Mouse (Mus musculus): ENCODE measurements around the gene Hhip. TPM values are rescaled to one million over a fixed set of nuclear protein-coding genes. Genes with fewer than 3 reads are reported as not detected.

The Hhip gene
- 3.4 and 5.8 TPM in 2 replicates for polyA plus RNA-seq (2016; fragmentation: Nextera tagmentation; extraction: Ambion mirVana)

DNA sequence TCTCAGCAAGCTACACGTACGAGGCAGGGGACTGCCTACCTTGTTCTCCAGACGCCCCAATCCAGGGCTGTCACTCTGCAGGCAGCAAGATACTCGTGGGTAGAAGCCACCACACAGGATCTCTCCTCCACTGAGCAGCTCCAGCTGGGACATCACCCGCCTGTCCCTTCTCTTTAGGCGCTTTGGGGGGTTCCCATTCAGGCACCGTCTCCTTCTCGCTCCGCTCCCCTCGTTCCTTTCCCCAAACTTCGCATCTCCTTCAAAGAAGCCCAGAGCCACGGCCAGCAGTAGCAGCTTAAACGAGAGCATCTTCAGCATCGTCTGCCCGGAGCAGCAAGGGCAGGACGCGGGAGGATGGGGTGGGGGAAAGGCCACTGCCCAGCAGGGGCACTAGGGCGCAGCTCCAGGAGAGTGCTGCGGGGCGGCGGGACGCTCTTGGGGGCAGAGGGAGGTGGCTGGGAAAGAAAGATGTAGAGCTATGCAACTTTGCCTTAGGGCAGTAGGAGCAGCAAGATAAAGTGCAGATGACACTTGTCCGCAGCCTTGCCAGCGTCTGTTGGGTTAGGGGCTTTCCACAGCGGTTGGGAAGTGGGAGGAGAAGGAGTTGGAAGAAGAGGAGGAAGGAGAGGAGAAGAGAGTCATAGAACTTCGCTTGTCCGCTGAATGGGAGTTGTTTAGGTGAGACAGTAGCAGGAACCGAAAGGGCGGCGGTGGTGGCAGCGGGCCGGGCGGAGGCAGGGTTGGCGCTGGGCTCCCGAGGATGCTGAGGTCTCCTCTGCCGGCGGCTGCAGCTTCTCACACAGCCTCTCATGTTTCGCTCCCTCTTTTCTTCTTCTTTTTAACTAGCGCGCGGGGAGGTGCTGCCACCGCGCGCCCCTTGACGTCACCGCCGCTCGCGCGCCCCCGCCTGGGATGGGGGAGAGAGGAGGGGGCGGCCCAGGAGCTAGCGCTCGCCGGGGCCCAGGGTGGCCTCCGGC, at the start of gene Hhip:
Gene Hhip (minus strand): TSS at position 809 of the 977 bp plus-strand sequence.
- Histone ChIP-seq H3K4me2 (replicated peaks) (peak within 1 kb of the TSS; percentile 97), H3K9ac (peak within 1 kb of the TSS; percentile 52), H3K36me3 (no peaks in the 10 kb centered on the region), H3K4me3 (peak within 1 kb of the TSS; percentile 52), H3K4me1 (peaks cover 26% of the 10 kb centered on the region), H3K27me3 (peaks cover 11% of the 10 kb centered on the region), H3K27ac (no peak within 1 kb of the TSS), H3K9me3 (no peaks in the 10 kb centered on the region)
- under 1% methylated on average over 41 of the region's 56 CpGs for WGBS
- ATAC-seq (ENCODE audit: insufficient number of reproducible peaks, insufficient read depth, low FRiP score, low TSS enrichment) = peak; percentile 79; the same call in 1 of the 2 replicates

DNA sequence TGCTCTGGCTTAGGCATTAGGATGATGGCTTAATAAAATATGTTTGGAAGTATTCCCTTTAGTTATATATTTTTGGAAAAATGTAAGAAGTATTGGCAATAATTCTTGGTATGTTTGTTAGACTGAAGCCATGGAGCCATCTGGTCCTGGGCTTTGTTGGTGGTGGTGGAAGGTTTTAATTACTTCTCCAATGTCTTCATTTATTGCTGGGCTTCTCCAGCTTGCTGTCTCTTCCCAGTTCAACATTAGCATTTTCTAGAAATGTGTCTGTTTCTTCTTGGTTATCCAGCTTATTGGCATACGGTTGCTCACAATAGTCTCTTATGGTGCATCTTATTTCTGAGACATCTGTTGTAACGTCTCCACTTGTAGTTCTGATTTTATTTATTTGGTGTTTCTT, 29.2 kb upstream of the Hhip start:
- no peak overlapping the region for H3K9ac ChIP-seq
- WGBS = 91% methylated on average over 2 of the region's 2 CpGs

DNA sequence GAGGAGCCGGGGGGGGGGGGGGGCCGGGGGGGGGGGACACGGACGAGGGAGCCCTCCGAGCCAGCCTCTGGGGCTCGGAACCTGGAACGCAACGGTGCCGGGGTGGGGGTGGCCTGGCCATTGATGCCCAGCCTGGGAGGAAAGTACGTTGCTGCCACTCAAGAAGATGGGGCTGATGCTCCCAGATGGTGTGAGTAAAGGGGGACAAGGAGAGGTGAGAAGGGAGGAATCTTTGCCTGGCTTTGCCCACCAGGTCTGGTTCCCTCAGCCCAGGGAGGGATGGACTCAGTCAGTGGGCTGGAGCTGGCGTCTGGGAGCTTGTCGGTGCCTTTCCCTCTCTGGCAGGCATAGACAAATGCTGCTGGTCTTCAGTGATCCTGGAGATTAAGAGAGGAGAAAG, 387 bp upstream of the Hhip start:
- Histone ChIP-seq H3K36me3 (no peaks in the 10 kb centered on the region), H3K4me1 (peaks cover 26% of the 10 kb centered on the region), H3K9me3 (no peaks in the 10 kb centered on the region), H3K9ac (peak overlapping the region; percentile 52), H3K4me3 (peak overlapping the region; percentile 52), H3K27me3 (peaks cover 11% of the 10 kb centered on the region), H3K27ac (no peak overlapping the region), H3K4me2 (replicated peaks) (peak overlapping the region; percentile 97)
- 3% methylated on average over 7 of the region's 12 CpGs for WGBS
- 0 out of 2 replicates have a peak, but pooled peaks have one; percentile 43 for ATAC-seq (ENCODE audit: insufficient number of reproducible peaks, insufficient read depth, low FRiP score, low TSS enrichment)

More for the DNA sequence above, 29.2 kb upstream of the Hhip start:
- no peaks in the 10 kb centered on the region for H3K36me3 ChIP-seq
- no peaks in the 10 kb centered on the region for H3K27me3 ChIP-seq
- H3K4me1 ChIP-seq = no peaks in the 10 kb centered on the region
- no peak overlapping the region for H3K4me2 ChIP-seq (replicated peaks)
- H3K9me3 ChIP-seq = no peaks in the 10 kb centered on the region
- H3K27ac ChIP-seq = no peak overlapping the region
- no peak overlapping the region for H3K4me3 ChIP-seq
- no peak for ATAC-seq (ENCODE audit: insufficient number of reproducible peaks, insufficient read depth, low FRiP score, low TSS enrichment)

DNA sequence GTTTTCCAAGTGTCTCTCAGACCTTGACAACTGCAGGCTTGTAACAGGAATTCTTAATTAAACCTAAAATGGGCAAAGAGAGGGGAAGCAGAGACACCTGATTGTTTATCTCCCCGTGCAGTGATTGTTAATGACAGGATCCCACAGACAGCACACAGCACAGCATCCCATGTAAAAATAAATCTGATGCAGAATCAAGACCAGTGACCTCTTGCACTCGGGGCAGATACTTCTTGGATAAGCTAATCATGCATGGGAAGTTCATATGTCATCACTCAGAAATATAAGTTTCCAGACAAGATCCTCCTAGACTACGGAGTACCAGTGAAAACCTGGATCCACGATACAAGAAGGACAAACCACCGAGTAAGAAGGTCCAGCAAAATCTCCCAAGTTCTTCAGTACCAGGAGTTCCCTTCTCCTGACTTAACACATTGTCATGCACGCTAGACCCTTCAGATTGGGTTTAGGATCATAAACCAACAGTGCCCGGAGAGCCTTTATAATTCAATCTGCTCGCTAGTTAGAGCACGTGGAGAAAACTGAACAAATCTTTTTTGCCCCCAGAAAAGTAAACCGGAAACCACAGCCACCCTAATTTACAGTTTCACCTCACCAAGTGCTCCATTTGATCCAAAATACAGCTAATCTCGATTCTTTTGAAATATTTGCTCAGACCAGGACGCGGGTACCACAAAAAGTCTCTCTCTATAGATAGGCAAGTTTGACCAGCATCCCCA, 1.3 kb downstream of the Hhip start:
- Histone ChIP-seq H3K9me3 (no peaks in the 10 kb centered on the region), H3K4me2 (replicated peaks) (peak overlapping the region; percentile 97), H3K9ac (0 out of 2 replicates have a peak overlapping the region, but pooled peaks have one; percentile 52), H3K27ac (no peak overlapping the region), H3K27me3 (peaks cover 11% of the 10 kb centered on the region), H3K4me3 (peak overlapping the region; percentile 52), H3K36me3 (no peaks in the 10 kb centered on the region), H3K4me1 (peaks cover 26% of the 10 kb centered on the region)
- ATAC-seq (ENCODE audit: insufficient number of reproducible peaks, insufficient read depth, low FRiP score, low TSS enrichment) = no peak
- 4% methylated on average over 13 of the region's 13 CpGs for WGBS

DNA sequence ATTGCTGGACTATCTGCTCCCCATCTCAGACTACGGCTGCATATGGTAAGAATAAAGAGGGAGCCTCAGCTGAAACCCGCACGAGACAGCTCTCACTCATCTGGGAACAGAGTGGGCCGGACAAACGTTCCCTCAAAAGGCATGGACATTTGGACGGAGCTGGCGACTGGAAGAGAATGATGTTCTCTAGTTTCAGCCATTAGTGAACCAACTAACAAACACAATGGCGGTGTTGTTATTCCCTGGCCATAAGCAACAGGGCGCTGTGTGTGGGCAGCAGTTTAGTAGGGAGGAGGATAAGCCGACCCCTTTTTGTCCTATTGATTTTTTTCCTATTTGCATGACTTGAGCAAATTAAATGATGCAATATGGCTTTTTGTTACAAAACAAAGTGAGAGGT, 2.0 kb downstream of the Hhip start:
- H3K27me3 ChIP-seq = peaks cover 11% of the 10 kb centered on the region
- H3K36me3 ChIP-seq = no peaks in the 10 kb centered on the region
- under 1% methylated on average over 10 of the region's 10 CpGs for WGBS
- no peak overlapping the region for H3K27ac ChIP-seq
- ATAC-seq (ENCODE audit: insufficient number of reproducible peaks, insufficient read depth, low FRiP score, low TSS enrichment) = no peak
- no peak overlapping the region for H3K9ac ChIP-seq
- peaks cover 26% of the 10 kb centered on the region for H3K4me1 ChIP-seq
- peak overlapping the region; percentile 97 for H3K4me2 ChIP-seq (replicated peaks)
- peak overlapping the region; percentile 52 for H3K4me3 ChIP-seq
- no peaks in the 10 kb centered on the region for H3K9me3 ChIP-seq

- Histone ChIP-seq H3K4me3 (peak overlapping the region; percentile 52), H3K27me3 (peaks cover 17% of the 10 kb centered on the region), H3K9ac (no peak overlapping the region), H3K36me3 (no peaks in the 10 kb centered on the region), H3K27ac (no peak overlapping the region), H3K4me2 (replicated peaks) (peak overlapping the region; percentile 97), H3K4me1 (peaks cover 26% of the 10 kb centered on the region), H3K9me3 (no peaks in the 10 kb centered on the region)
- no peak for ATAC-seq (ENCODE audit: insufficient number of reproducible peaks, insufficient read depth, low FRiP score, low TSS enrichment)
- 33% methylated on average over 6 of the region's 6 CpGs for WGBS
These were observed 2.7 kb downstream of the Hhip start for GRCm38 (mm10) chr8:80055094-80055493.

GRCm38 (mm10) chr8:80054216-80054615, 3.6 kb downstream of the Hhip start:
- Histone ChIP-seq H3K9ac (no peak overlapping the region), H3K27me3 (peaks cover 17% of the 10 kb centered on the region), H3K4me1 (peaks cover 26% of the 10 kb centered on the region), H3K4me3 (no peak overlapping the region), H3K9me3 (no peaks in the 10 kb centered on the region), H3K36me3 (no peaks in the 10 kb centered on the region), H3K4me2 (replicated peaks) (0 out of 2 replicates have a peak overlapping the region, but pooled peaks have one; percentile 9), H3K27ac (no peak overlapping the region)
- WGBS = 18% methylated on average over 4 of the region's 4 CpGs
- ATAC-seq (ENCODE audit: insufficient number of reproducible peaks, insufficient read depth, low FRiP score, low TSS enrichment) = no peak

DNA sequence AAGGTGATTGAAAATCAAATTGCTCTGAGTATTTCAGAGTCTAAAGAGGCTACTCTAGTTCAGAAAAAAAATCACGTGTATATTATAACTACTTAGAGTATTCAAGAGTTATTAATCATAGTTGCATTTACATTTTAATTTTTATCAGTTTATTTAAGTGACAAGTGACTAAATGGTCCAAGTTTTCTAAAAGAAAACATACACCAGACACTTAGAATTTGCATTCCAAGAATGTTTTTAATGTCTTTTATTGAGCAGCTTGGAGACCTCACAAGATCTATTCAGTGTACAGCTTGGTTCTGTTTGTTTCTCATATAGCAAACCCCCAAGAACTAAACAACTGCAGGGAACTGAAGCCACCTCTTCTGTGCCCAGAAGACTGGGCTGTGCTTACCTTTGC, 5.0 kb downstream of the Hhip start:
- Histone ChIP-seq H3K9me3 (no peaks in the 10 kb centered on the region), H3K4me2 (replicated peaks) (no peak overlapping the region), H3K27ac (no peak overlapping the region), H3K36me3 (no peaks in the 10 kb centered on the region), H3K27me3 (peaks cover 14% of the 10 kb centered on the region; the same call in 1 of the 2 replicates), H3K4me3 (no peak overlapping the region), H3K4me1 (peaks cover 22% of the 10 kb centered on the region), H3K9ac (no peak overlapping the region)
- ATAC-seq (ENCODE audit: insufficient number of reproducible peaks, insufficient read depth, low FRiP score, low TSS enrichment) = no peak
- 77% methylated on average over 1 of the region's 1 CpGs for WGBS

DNA sequence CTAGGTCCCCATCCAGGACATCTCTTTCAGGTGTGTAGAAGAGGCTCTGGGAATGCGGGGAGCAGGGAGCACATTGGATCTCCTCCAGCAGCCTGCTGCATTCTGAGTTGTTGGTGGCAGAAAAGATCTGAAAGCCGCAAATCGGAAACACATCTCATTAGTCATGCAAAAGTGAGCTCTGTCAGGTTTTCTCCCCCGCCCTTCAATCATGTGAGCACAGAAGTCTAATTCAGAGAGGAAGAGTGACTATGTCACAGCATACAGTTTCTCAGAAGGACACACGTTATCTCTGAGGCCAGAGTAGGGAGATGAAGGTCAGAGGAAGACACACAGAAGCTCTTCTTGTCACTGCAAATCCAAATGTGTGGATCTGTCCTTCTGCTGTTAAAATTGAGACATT, 6.3 kb downstream of the Hhip start:
- H3K9me3 ChIP-seq = no peaks in the 10 kb centered on the region
- no peak overlapping the region for H3K27ac ChIP-seq
- H3K36me3 ChIP-seq = no peaks in the 10 kb centered on the region
- no peak overlapping the region for H3K9ac ChIP-seq
- no peak overlapping the region for H3K4me3 ChIP-seq
- H3K4me2 ChIP-seq (replicated peaks) = no peak overlapping the region
- no peak for ATAC-seq (ENCODE audit: insufficient number of reproducible peaks, insufficient read depth, low FRiP score, low TSS enrichment)
- peaks cover 9% of the 10 kb centered on the region; the same call in 1 of the 2 replicates for H3K27me3 ChIP-seq
- WGBS = 43% methylated on average over 5 of the region's 5 CpGs
- H3K4me1 ChIP-seq = peaks cover 11% of the 10 kb centered on the region

DNA sequence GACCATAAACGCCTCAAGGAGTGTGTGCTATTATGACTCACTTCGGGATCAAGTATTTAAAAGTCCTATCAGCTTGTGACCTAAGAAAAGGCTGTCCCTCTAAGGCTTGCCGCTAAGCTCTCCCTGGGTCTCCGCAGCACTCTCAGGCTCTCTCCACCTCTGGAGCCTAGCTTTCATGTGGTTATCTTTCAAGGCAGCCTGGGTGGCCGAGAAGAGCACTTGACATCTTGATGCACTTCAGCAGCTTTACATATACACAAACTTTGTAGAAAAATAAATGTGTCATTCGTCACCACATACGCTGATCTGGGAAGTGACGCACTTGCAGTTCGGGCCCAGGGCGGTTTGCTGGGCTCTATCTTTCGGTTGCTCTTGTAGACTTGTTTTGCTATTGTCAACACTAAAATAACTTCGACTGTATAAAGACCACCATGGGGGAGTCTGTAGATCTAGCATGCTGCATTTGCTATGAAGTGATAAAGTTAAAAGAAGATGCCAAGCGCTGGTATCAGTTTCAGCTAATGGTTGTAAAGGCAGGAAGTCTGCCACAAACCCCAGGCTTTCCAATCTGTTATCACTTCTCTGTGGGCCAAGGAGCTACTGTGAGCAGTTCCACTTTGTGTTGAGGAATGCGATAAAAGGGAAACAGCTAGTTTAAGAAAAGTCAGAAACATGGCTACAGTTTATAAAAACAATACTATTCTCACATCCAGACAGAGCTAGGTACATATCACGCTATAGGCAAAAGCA, 8.4 kb downstream of the Hhip start:
- no peak for ATAC-seq (ENCODE audit: insufficient number of reproducible peaks, insufficient read depth, low FRiP score, low TSS enrichment)
- no peaks in the 10 kb centered on the region for H3K4me1 ChIP-seq
- H3K4me2 ChIP-seq (replicated peaks) = no peak overlapping the region
- H3K27ac ChIP-seq = no peak overlapping the region
- no peak overlapping the region for H3K9ac ChIP-seq
- WGBS = 63% methylated on average over 15 of the region's 15 CpGs
- H3K4me3 ChIP-seq = no peak overlapping the region
- H3K36me3 ChIP-seq = no peaks in the 10 kb centered on the region
- H3K9me3 ChIP-seq = no peaks in the 10 kb centered on the region
- H3K27me3 ChIP-seq = peaks cover 6% of the 10 kb centered on the region; the same call in 1 of the 2 replicates

GRCm38 (mm10) chr8:80048256-80048655, 9.6 kb downstream of the Hhip start:
- no peaks in the 10 kb centered on the region for H3K9me3 ChIP-seq
- H3K4me2 ChIP-seq (replicated peaks) = no peak overlapping the region
- ATAC-seq (ENCODE audit: insufficient number of reproducible peaks, insufficient read depth, low FRiP score, low TSS enrichment) = 0 out of 2 replicates have a peak, but pooled peaks have one; percentile 28
- no peak overlapping the region for H3K27ac ChIP-seq
- no peaks in the 10 kb centered on the region for H3K4me1 ChIP-seq
- 26% methylated on average over 4 of the region's 4 CpGs for WGBS
- no peak overlapping the region for H3K9ac ChIP-seq
- peaks cover 6% of the 10 kb centered on the region; the same call in 1 of the 2 replicates for H3K27me3 ChIP-seq
- H3K4me3 ChIP-seq = no peak overlapping the region
- no peaks in the 10 kb centered on the region for H3K36me3 ChIP-seq

All from embryonic facial prominence, embryonic 12.5 days (tissue).